Mouse (Mus musculus): ENCODE measurements around the gene Pomc.

DNA sequence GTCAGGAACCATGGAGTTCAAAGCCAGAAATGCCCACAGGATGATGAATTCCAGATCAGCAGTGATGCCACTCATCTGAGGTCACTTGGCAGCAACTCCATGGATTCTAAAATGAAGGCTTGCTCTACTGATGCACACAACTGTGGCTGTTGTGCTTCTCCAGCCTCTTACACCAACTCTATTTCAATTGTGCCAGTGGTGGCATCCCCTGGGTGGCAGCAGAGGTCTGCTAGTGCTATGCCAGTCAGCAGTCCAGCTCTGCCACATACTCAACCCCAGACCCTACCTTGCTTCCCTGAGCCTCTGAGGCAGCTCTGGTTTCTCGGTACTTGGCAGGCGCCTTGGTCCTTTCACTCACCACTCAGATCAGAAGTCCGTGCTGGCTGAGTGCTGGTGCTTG, 25.9 kb upstream of the Pomc start:
- TF ChIP-seq CTCF (IDR thresholded peaks at IDR 0.05; ENCODE audit: control insufficient read depth, insufficient read depth, low read length), result no peak
- TF ChIP-seq POLR2A (IDR thresholded peaks at IDR 0.05; ENCODE audit: borderline replicate concordance, control insufficient read depth, low read depth, low read length), result no peak

Measured in bone marrow, adult 2 months (tissue).